Mouse (Mus musculus): ENCODE measurements around the gene Mup1. TPM values are rescaled to one million over a fixed set of nuclear protein-coding genes. Genes with fewer than 3 reads are reported as not detected.

The Mup1 gene
- polyA plus RNA-seq (2014; fragmentation: Illumina TruSeq; extraction: RNeasy Lipid Tissue Mini Kit (QIAGEN cat#74804); ENCODE audit: low replicate concordance), result not detected

DNA sequence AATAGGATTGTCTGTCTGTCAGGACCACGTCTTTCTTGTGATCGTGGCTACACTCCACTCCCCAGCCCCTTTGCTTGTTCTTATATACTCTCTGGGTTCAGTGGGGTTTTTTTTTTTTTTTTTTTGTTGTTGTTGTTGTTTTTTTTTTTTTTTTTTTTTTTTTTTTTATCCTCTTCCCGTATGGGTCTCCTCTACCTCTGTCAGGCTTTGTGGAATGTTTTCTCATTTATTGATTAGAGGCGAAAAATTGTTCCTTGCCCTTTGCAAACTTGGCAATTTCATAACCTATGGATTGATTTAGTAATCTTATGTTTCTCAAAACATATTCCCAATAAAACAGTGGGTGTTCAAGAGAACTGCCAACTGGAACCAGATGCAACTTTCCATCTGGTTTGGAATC, at the start of gene Mup1:
Mup1 (minus strand) TSS at position 101 of the 400 bp plus-strand sequence.

Other genes starting within 250 kb of the Mup1 start
- not detected for gene Mup9, start 80.0 kb downstream of the Mup1 start, polyA plus RNA-seq (2014; fragmentation: Illumina TruSeq; extraction: RNeasy Lipid Tissue Mini Kit (QIAGEN cat#74804); ENCODE audit: low replicate concordance)
- not detected for gene Mup10, start 80.2 kb upstream of the Mup1 start, polyA plus RNA-seq (2014; fragmentation: Illumina TruSeq; extraction: RNeasy Lipid Tissue Mini Kit (QIAGEN cat#74804); ENCODE audit: low replicate concordance)
- gene Mup11, start 160.5 kb upstream of the Mup1 start, polyA plus RNA-seq (2014; fragmentation: Illumina TruSeq; extraction: RNeasy Lipid Tissue Mini Kit (QIAGEN cat#74804); ENCODE audit: low replicate concordance), result not detected
- not detected for gene Mup12, start 239.4 kb upstream of the Mup1 start, polyA plus RNA-seq (2014; fragmentation: Illumina TruSeq; extraction: RNeasy Lipid Tissue Mini Kit (QIAGEN cat#74804); ENCODE audit: low replicate concordance)